Mouse (Mus musculus): Measurements from ENCODE around the gene Ackr4. TPM values are rescaled to one million over a fixed set of nuclear protein-coding genes. Genes with fewer than 3 reads are reported as not detected.

The Ackr4 gene
- polyA plus RNA-seq, 1 experiment from 2014 or later = 0.33 TPM

DNA sequence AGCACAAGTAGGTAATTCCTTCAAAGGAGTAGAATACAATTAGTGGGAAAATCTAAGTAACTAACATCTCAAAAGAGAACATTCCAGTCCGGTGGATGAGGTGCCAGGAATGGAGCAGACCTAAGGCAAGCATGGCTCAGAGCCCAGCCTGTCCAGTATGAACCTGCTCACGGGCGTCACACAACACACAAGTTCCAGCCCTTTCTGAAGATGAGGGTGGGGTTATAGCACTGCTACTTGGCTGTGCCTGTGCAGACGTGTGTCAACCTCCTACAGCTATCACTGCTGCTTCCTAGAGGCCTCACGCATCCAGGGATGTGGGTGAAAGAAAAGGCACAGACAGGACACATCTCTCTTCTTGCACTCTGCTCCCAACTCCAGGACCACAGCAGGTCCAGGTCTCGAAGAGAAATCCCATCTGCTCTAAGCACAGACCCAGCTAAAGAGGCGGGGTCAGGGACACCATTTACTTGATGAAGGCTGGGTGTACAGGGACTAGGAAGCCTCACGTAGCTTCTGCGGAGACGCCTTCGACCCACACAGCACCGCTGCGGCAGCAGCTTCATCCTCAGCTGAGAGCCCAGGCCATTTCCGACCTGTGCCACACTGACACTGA is 28.5 kb upstream of the Ackr4 start:
- Histone ChIP-seq H3K9me3 (replicated peaks; ENCODE audit: control insufficient read depth, low read length) (no peaks in the 10 kb centered on the region), H3K36me3 (ENCODE audit: control insufficient read depth, insufficient read depth, low read length) (peaks cover 88% of the 10 kb centered on the region), H3K4me1 (ENCODE audit: control insufficient read depth, insufficient read depth, low read length) (no peaks in the 10 kb centered on the region), H3K27ac (ENCODE audit: low read depth, low read length) (no peak overlapping the region), H3K9ac (ENCODE audit: low read length) (no peak overlapping the region), H3K4me2 (ENCODE audit: low read length) (no peak overlapping the region), H3K27me3 (replicated peaks; ENCODE audit: control insufficient read depth, insufficient read depth, low read length) (no peaks in the 10 kb centered on the region), H3K4me3 (ENCODE audit: low read depth, low read length) (no peak overlapping the region)
- no peak for DNase-seq (ENCODE audit: low spot score)
- WGBS = 93% methylated on average over 14 of the region's 14 CpGs
- no peak for ATAC-seq

DNA sequence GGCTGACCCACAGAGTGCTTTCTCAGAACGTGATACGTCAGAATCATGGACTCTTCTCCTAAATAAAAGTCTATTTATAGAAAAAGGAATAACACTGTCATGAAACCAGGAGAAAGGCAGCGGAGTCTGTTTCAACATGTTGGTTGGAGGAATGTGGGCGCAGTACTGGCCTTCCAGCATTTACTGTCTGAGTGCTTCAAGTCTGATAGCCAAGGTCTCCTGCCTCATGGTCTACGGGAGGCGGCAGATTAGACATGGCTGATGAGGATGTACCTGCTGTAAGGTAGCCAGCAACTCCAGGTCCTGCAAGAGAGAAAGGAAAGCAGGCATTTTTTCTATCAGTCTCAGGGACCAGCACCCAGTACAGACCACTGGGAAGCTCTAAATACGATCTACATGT is 25.4 kb upstream of the Ackr4 start:
- no peak for DNase-seq (ENCODE audit: low spot score)
- no peak for ATAC-seq
- H3K36me3 ChIP-seq (ENCODE audit: control insufficient read depth, insufficient read depth, low read length) = peaks cover 59% of the 10 kb centered on the region
- no peaks in the 10 kb centered on the region for H3K27me3 ChIP-seq (replicated peaks; ENCODE audit: control insufficient read depth, insufficient read depth, low read length)
- no peak overlapping the region for H3K27ac ChIP-seq (ENCODE audit: low read depth, low read length)
- no peak overlapping the region for H3K4me2 ChIP-seq (ENCODE audit: low read length)
- H3K4me1 ChIP-seq (ENCODE audit: control insufficient read depth, insufficient read depth, low read length) = no peaks in the 10 kb centered on the region
- no peak overlapping the region for H3K9ac ChIP-seq (ENCODE audit: low read length)
- WGBS = 95% methylated on average over 7 of the region's 7 CpGs
- H3K4me3 ChIP-seq (ENCODE audit: low read depth, low read length) = no peak overlapping the region
- no peaks in the 10 kb centered on the region for H3K9me3 ChIP-seq (replicated peaks; ENCODE audit: control insufficient read depth, low read length)

GRCm38 (mm10) chr9:104148969-104149368 is 22.2 kb upstream of the Ackr4 start:
- H3K9ac ChIP-seq (ENCODE audit: low read length) = no peak overlapping the region
- ATAC-seq (no peak), DNase-seq (ENCODE audit: low spot score) (no peak)
- no peaks in the 10 kb centered on the region for H3K9me3 ChIP-seq (replicated peaks; ENCODE audit: control insufficient read depth, low read length)
- H3K4me1 ChIP-seq (ENCODE audit: control insufficient read depth, insufficient read depth, low read length) = no peaks in the 10 kb centered on the region
- no peaks in the 10 kb centered on the region for H3K27me3 ChIP-seq (replicated peaks; ENCODE audit: control insufficient read depth, insufficient read depth, low read length)
- WGBS = 96% methylated on average over 7 of the region's 7 CpGs
- H3K4me3 ChIP-seq (ENCODE audit: low read depth, low read length) = no peak overlapping the region
- no peak overlapping the region for H3K27ac ChIP-seq (ENCODE audit: low read depth, low read length)
- no peak overlapping the region for H3K4me2 ChIP-seq (ENCODE audit: low read length)
- H3K36me3 ChIP-seq (ENCODE audit: control insufficient read depth, insufficient read depth, low read length) = peaks cover 32% of the 10 kb centered on the region

- no peak overlapping the region for H3K4me2 ChIP-seq (ENCODE audit: low read length)
- H3K9me3 ChIP-seq (replicated peaks; ENCODE audit: control insufficient read depth, low read length) = no peaks in the 10 kb centered on the region
- DNase-seq (ENCODE audit: low spot score) (no peak), ATAC-seq (no peak)
- peaks cover 11% of the 10 kb centered on the region for H3K36me3 ChIP-seq (ENCODE audit: control insufficient read depth, insufficient read depth, low read length)
- H3K9ac ChIP-seq (ENCODE audit: low read length) = no peak overlapping the region
- 87% methylated on average over 7 of the region's 7 CpGs for WGBS
- no peaks in the 10 kb centered on the region for H3K27me3 ChIP-seq (replicated peaks; ENCODE audit: control insufficient read depth, insufficient read depth, low read length)
- H3K4me1 ChIP-seq (ENCODE audit: control insufficient read depth, insufficient read depth, low read length) = no peaks in the 10 kb centered on the region
- H3K4me3 ChIP-seq (ENCODE audit: low read depth, low read length) = no peak overlapping the region
- H3K27ac ChIP-seq (ENCODE audit: low read depth, low read length) = no peak overlapping the region
Measured at GRCm38 (mm10) chr9:104146683-104147082, 19.9 kb upstream of the Ackr4 start.

DNA sequence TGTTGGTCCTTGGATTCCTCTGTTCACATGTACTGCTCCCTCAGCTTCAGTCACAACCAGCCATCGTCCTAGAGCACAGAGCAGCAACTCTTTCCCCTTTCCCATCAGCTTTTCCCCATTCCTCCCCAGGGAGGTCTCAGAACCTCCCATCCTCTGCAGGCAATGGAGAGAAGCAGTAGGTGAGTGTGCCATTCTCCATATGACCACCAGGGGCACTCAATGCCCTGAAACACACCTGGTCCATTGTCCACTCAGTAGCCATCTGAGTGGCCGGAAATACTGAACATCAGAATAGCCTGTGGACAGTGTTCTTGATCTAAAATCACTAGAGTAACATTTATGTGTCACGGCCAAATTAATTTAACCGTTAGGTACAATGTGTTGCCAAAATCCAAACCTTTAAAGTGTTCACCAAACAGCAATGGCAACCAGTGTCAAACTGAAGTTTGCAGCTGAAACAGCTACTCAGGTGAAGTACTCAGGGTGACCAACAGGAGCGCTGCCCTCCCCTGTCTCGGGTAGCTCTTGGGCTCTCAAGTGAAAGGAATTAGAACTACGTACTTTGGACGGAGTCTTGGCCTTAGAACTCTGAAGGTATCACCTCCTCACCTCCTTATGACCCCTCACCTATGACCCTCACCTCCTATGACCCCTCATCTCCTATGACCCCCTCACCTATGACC is 17.7 kb upstream of the Ackr4 start:
- Histone ChIP-seq H3K9ac (ENCODE audit: low read length) (no peak overlapping the region), H3K36me3 (ENCODE audit: control insufficient read depth, insufficient read depth, low read length) (no peaks in the 10 kb centered on the region), H3K27ac (ENCODE audit: low read depth, low read length) (no peak overlapping the region), H3K4me2 (ENCODE audit: low read length) (no peak overlapping the region), H3K27me3 (replicated peaks; ENCODE audit: control insufficient read depth, insufficient read depth, low read length) (no peaks in the 10 kb centered on the region), H3K4me1 (ENCODE audit: control insufficient read depth, insufficient read depth, low read length) (no peaks in the 10 kb centered on the region), H3K9me3 (replicated peaks; ENCODE audit: control insufficient read depth, low read length) (no peaks in the 10 kb centered on the region), H3K4me3 (ENCODE audit: low read depth, low read length) (no peak overlapping the region)
- 80% methylated on average over 8 of the region's 8 CpGs for WGBS
- DNase-seq (ENCODE audit: low spot score) = no peak
- ATAC-seq = no peak

- no peak overlapping the region for H3K4me2 ChIP-seq (ENCODE audit: low read length)
- H3K9ac ChIP-seq (ENCODE audit: low read length) = no peak overlapping the region
- no peak for DNase-seq (ENCODE audit: low spot score)
- no peaks in the 10 kb centered on the region for H3K9me3 ChIP-seq (replicated peaks; ENCODE audit: control insufficient read depth, low read length)
- WGBS = 91% methylated on average over 14 of the region's 14 CpGs
- no peak overlapping the region for H3K4me3 ChIP-seq (ENCODE audit: low read depth, low read length)
- H3K36me3 ChIP-seq (ENCODE audit: control insufficient read depth, insufficient read depth, low read length) = no peaks in the 10 kb centered on the region
- H3K27me3 ChIP-seq (replicated peaks; ENCODE audit: control insufficient read depth, insufficient read depth, low read length) = no peaks in the 10 kb centered on the region
- ATAC-seq = no peak
- no peak overlapping the region for H3K27ac ChIP-seq (ENCODE audit: low read depth, low read length)
- H3K4me1 ChIP-seq (ENCODE audit: control insufficient read depth, insufficient read depth, low read length) = no peaks in the 10 kb centered on the region
Measured at GRCm38 (mm10) chr9:104142805-104143204, 16.1 kb upstream of the Ackr4 start.

- Histone ChIP-seq H3K27ac (ENCODE audit: low read depth, low read length) (no peak overlapping the region), H3K9ac (ENCODE audit: low read length) (no peak overlapping the region), H3K4me1 (ENCODE audit: control insufficient read depth, insufficient read depth, low read length) (no peaks in the 10 kb centered on the region), H3K36me3 (ENCODE audit: control insufficient read depth, insufficient read depth, low read length) (no peaks in the 10 kb centered on the region), H3K9me3 (replicated peaks; ENCODE audit: control insufficient read depth, low read length) (no peaks in the 10 kb centered on the region), H3K4me3 (ENCODE audit: low read depth, low read length) (no peak overlapping the region), H3K4me2 (ENCODE audit: low read length) (no peak overlapping the region), H3K27me3 (replicated peaks; ENCODE audit: control insufficient read depth, insufficient read depth, low read length) (no peaks in the 10 kb centered on the region)
- DNase-seq (ENCODE audit: low spot score) (no peak), ATAC-seq (no peak)
- 88% methylated on average over 6 of the region's 6 CpGs for WGBS
Measured at GRCm38 (mm10) chr9:104140351-104140750, 13.6 kb upstream of the Ackr4 start.

DNA sequence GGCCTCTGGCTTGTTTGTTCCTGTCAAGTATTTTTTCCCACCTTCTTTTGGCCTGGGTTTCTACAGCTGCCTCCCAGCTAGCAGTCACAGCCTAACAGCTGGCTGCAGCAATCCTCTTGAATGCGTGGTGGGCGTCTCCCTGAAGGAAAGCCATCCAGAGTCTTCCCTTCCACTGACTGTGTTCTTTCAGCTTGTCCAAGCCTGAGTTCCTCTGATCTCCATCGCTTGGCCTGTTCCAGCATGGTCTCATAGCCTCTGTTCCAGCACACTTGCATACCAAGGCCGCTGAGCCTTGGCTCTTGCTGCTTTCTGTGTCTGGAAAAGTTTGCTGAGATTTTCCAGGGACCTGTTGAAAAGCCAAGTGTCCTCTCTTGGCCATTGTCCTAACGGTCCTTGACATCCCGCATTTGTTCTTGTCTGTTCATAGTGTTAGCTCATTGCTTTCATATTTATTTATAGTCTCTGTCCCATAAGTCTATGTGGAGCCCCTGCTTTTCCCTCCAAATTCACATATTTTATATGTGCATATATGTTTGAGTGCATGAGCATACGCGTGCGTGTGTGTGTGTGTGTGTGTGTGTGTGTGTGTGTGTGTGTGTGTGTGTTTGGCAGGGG is 3.5 kb upstream of the Ackr4 start:
- no peaks in the 10 kb centered on the region for H3K36me3 ChIP-seq (ENCODE audit: control insufficient read depth, insufficient read depth, low read length)
- no peak overlapping the region for H3K27ac ChIP-seq (ENCODE audit: low read depth, low read length)
- H3K4me2 ChIP-seq (ENCODE audit: low read length) = no peak overlapping the region
- 90% methylated on average over 9 of the region's 9 CpGs for WGBS
- H3K9me3 ChIP-seq (replicated peaks; ENCODE audit: control insufficient read depth, low read length) = no peaks in the 10 kb centered on the region
- H3K27me3 ChIP-seq (replicated peaks; ENCODE audit: control insufficient read depth, insufficient read depth, low read length) = no peaks in the 10 kb centered on the region
- no peak overlapping the region for H3K9ac ChIP-seq (ENCODE audit: low read length)
- no peak for DNase-seq (ENCODE audit: low spot score)
- H3K4me1 ChIP-seq (ENCODE audit: control insufficient read depth, insufficient read depth, low read length) = 0 out of 2 replicates have a peak, but pooled peaks cover 4% of the 10 kb centered on the region
- ATAC-seq = no peak
- H3K4me3 ChIP-seq (ENCODE audit: low read depth, low read length) = no peak overlapping the region

DNA sequence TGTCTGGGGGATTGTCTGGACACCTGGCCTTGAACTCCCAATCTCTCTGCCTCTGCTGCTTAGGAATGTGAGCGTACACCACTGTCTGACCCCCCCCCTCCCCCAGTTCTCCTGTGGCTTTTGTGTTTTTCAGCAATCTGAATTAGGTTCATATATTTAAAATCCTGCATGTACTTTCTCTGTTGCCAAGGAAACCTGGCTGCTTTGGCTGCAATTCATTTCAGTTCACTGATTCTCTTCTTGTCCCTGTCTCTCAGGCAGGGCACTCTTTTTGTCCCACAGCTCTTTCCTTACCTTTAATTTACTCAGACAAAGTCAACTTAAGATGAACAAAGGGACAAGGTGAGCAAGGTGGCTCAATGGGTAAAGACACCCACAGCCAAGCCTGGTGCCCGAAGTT is 1.4 kb upstream of the Ackr4 start:
- H3K9ac ChIP-seq (ENCODE audit: low read length) = no peak overlapping the region
- H3K36me3 ChIP-seq (ENCODE audit: control insufficient read depth, insufficient read depth, low read length) = no peaks in the 10 kb centered on the region
- H3K9me3 ChIP-seq (replicated peaks; ENCODE audit: control insufficient read depth, low read length) = no peaks in the 10 kb centered on the region
- no peak overlapping the region for H3K4me3 ChIP-seq (ENCODE audit: low read depth, low read length)
- no peak overlapping the region for H3K4me2 ChIP-seq (ENCODE audit: low read length)
- peak; percentile 68 for DNase-seq (ENCODE audit: low spot score)
- peak; percentile 37; the same call in 1 of the 2 replicates for ATAC-seq
- peaks cover 6% of the 10 kb centered on the region; the same call in 1 of the 2 replicates for H3K4me1 ChIP-seq (ENCODE audit: control insufficient read depth, insufficient read depth, low read length)
- H3K27me3 ChIP-seq (replicated peaks; ENCODE audit: control insufficient read depth, insufficient read depth, low read length) = no peaks in the 10 kb centered on the region
- no peak overlapping the region for H3K27ac ChIP-seq (ENCODE audit: low read depth, low read length)
- WGBS = 8% methylated on average over 2 of the region's 2 CpGs
